Mouse (Mus musculus) heart, embryonic 11.5 days (tissue): ENCODE measurements around the gene Fndc3b. TPM values are rescaled to one million over a fixed set of nuclear protein-coding genes. Genes with fewer than 3 reads are reported as not detected.

Source experiments
- ATAC-seq: fragments of 200-750 bp; cut with Nextera tagmentation; replicated peaks from 2 replicates; pipeline ENCODE4 v1.8.0; 2017; ENCODE audit warnings: moderate library complexity; ENCODE audit not compliant: insufficient number of reproducible peaks, low FRiP score, low TSS enrichment
- H3K27ac ChIP-seq: fragments of 300-500 bp; sonication (generic); 2 replicates; pipeline ENCODE4 v1.5.1; 2014; ENCODE audit warnings: mild to moderate bottlenecking, low read depth, low read length
- H3K27me3 ChIP-seq: fragments of 300-500 bp; sonication (generic); 2 replicates; pipeline ENCODE4 v1.6.1; 2014; ENCODE audit warnings: mild to moderate bottlenecking, low read length, mixed read lengths; ENCODE audit not compliant: control insufficient read depth, insufficient read depth
- H3K36me3 ChIP-seq: fragments of 300-500 bp; sonication (generic); 2 replicates; pipeline ENCODE4 v1.6.1; 2014; ENCODE audit warnings: mild to moderate bottlenecking, low read length, moderate library complexity, mixed read lengths; ENCODE audit not compliant: control insufficient read depth, insufficient read depth
- H3K4me1 ChIP-seq: fragments of 300-500 bp; sonication (generic); 2 replicates; pipeline ENCODE4 v1.6.1; 2014; ENCODE audit warnings: low read length; ENCODE audit not compliant: control insufficient read depth, insufficient read depth
- H3K4me2 ChIP-seq: fragments of 300-500 bp; sonication (generic); 2 replicates; pipeline ENCODE4 v1.6.1; 2014; ENCODE audit warnings: mild to moderate bottlenecking, moderate library complexity
- H3K4me3 ChIP-seq: fragments of 300-500 bp; sonication (generic); 2 replicates; pipeline ENCODE4 v1.5.1; 2014; ENCODE audit warnings: low read depth, low read length
- H3K9ac ChIP-seq: fragments of 300-500 bp; sonication (generic); 2 replicates; pipeline ENCODE4 v1.6.1; 2014; ENCODE audit warnings: mild to moderate bottlenecking, low read depth, low read length, moderate library complexity
- H3K9me3 ChIP-seq: fragments of 300-500 bp; sonication (generic); replicated peaks from 2 replicates; pipeline ENCODE4 v1.6.1; 2016; ENCODE audit warnings: low read length; ENCODE audit not compliant: control insufficient read depth
- WGBS: fragments of 180-500 bp; shearing (Covaris S2); extraction: QIAGEN DNeasy Blood & Tissue Kit; methylation state at CpG from one replicate; pipeline ENCODE4 v1.1.7; 2014; ENCODE audit not compliant: insufficient replicate concordance; 5-methylcytosine and 5-hydroxymethylcytosine counted together
- polyA plus RNA-seq: library from polyadenylated mRNA; unstranded; fragments of >200 nt; fragmentation: Nextera tagmentation; extraction: Ambion mirVana; gene quantifications from 2 replicates; pipeline ENCODE4 v1.2.1, GENCODE M21; 2014

Gene Fndc3b
- polyA plus RNA-seq, 1 experiment from 2014 or later, result 28.6 TPM

GRCm38 (mm10) chr3:27616421-27617236 lies 94.5 kb downstream of the Fndc3b start:
- Histone ChIP-seq H3K27ac (peak overlapping the region; percentile 57), H3K4me2 (peak overlapping the region; percentile 27), H3K27me3 (no peaks in the 10 kb centered on the region), H3K4me1 (peaks cover 42% of the 10 kb centered on the region), H3K36me3 (no peaks in the 10 kb centered on the region), H3K4me3 (no peak overlapping the region), H3K9ac (peak overlapping the region; percentile 34; the same call in 1 of the 2 replicates), H3K9me3 (no peaks in the 10 kb centered on the region)
- WGBS, result 34% methylated on average over 19 of the region's 19 CpGs
- peak; percentile 62; the same call in 1 of the 2 replicates for ATAC-seq

GRCm38 (mm10) chr3:27615479-27615878 lies 95.6 kb downstream of the Fndc3b start:
- Histone ChIP-seq H3K4me1 (peaks cover 41% of the 10 kb centered on the region), H3K4me3 (no peak overlapping the region), H3K9ac (no peak overlapping the region), H3K27ac (no peak overlapping the region), H3K4me2 (no peak overlapping the region), H3K36me3 (no peaks in the 10 kb centered on the region), H3K9me3 (no peaks in the 10 kb centered on the region), H3K27me3 (no peaks in the 10 kb centered on the region)
- WGBS, result 70% methylated on average over 8 of the region's 8 CpGs
- no peak for ATAC-seq

- H3K4me3 ChIP-seq, result no peak overlapping the region
- H3K9ac ChIP-seq, result no peak overlapping the region
- H3K4me2 ChIP-seq, result no peak overlapping the region
- H3K36me3 ChIP-seq, result no peaks in the 10 kb centered on the region
- H3K4me1 ChIP-seq, result peaks cover 42% of the 10 kb centered on the region
- WGBS, result 85% methylated on average over 11 of the region's 11 CpGs
- no peak for ATAC-seq
- H3K27ac ChIP-seq, result no peak overlapping the region
- H3K27me3 ChIP-seq, result no peaks in the 10 kb centered on the region
- H3K9me3 ChIP-seq, result no peaks in the 10 kb centered on the region
These were observed 97.3 kb downstream of the Fndc3b start for GRCm38 (mm10) chr3:27613828-27614227.

GRCm38 (mm10) chr3:27613011-27613410 lies 98.1 kb downstream of the Fndc3b start:
- Histone ChIP-seq H3K9me3 (no peaks in the 10 kb centered on the region), H3K27ac (no peak overlapping the region), H3K4me3 (no peak overlapping the region), H3K27me3 (no peaks in the 10 kb centered on the region), H3K9ac (no peak overlapping the region), H3K4me2 (no peak overlapping the region), H3K36me3 (no peaks in the 10 kb centered on the region), H3K4me1 (peaks cover 39% of the 10 kb centered on the region)
- no peak for ATAC-seq
- 66% methylated on average over 4 of the region's 4 CpGs for WGBS

- H3K27me3 ChIP-seq, result no peaks in the 10 kb centered on the region
- H3K27ac ChIP-seq, result no peak overlapping the region
- ATAC-seq, result no peak
- H3K36me3 ChIP-seq, result no peaks in the 10 kb centered on the region
- 85% methylated on average over 5 of the region's 5 CpGs for WGBS
- H3K9ac ChIP-seq, result no peak overlapping the region
- peaks cover 39% of the 10 kb centered on the region for H3K4me1 ChIP-seq
- no peak overlapping the region for H3K4me3 ChIP-seq
- H3K9me3 ChIP-seq, result no peaks in the 10 kb centered on the region
- H3K4me2 ChIP-seq, result no peak overlapping the region
These were observed 99.1 kb downstream of the Fndc3b start for GRCm38 (mm10) chr3:27611986-27612385.

GRCm38 (mm10) chr3:27610547-27610946 lies 100.6 kb downstream of the Fndc3b start:
- H3K9me3 ChIP-seq, result no peaks in the 10 kb centered on the region
- no peak overlapping the region for H3K4me2 ChIP-seq
- H3K9ac ChIP-seq, result no peak overlapping the region
- H3K27ac ChIP-seq, result no peak overlapping the region
- no peak for ATAC-seq
- H3K4me1 ChIP-seq, result peaks cover 33% of the 10 kb centered on the region
- no peak overlapping the region for H3K4me3 ChIP-seq
- no peaks in the 10 kb centered on the region for H3K36me3 ChIP-seq
- no peaks in the 10 kb centered on the region for H3K27me3 ChIP-seq
- 72% methylated on average over 4 of the region's 4 CpGs for WGBS

- 59% methylated on average over 1 of the region's 1 CpGs for WGBS
- Histone ChIP-seq H3K9ac (no peak overlapping the region), H3K4me3 (no peak overlapping the region), H3K9me3 (no peaks in the 10 kb centered on the region), H3K36me3 (no peaks in the 10 kb centered on the region), H3K27ac (no peak overlapping the region), H3K4me1 (peaks cover 29% of the 10 kb centered on the region), H3K4me2 (no peak overlapping the region), H3K27me3 (no peaks in the 10 kb centered on the region)
- ATAC-seq, result no peak
These were observed 101.0 kb downstream of the Fndc3b start for GRCm38 (mm10) chr3:27610089-27610488.

GRCm38 (mm10) chr3:27607796-27608151 lies 103.3 kb downstream of the Fndc3b start:
- no peaks in the 10 kb centered on the region for H3K9me3 ChIP-seq
- peak overlapping the region; percentile 87 for H3K27ac ChIP-seq
- H3K4me2 ChIP-seq, result peak overlapping the region; percentile 23
- peaks cover 31% of the 10 kb centered on the region for H3K4me1 ChIP-seq
- peak; percentile 59; the same call in 1 of the 2 replicates for ATAC-seq
- 27% methylated on average over 7 of the region's 7 CpGs for WGBS
- peak overlapping the region; percentile 53; the same call in 1 of the 2 replicates for H3K9ac ChIP-seq
- no peaks in the 10 kb centered on the region for H3K36me3 ChIP-seq
- H3K4me3 ChIP-seq, result no peak overlapping the region
- no peaks in the 10 kb centered on the region for H3K27me3 ChIP-seq
